Mouse (Mus musculus) E14TG2a.4 (cell line): ENCODE data around the gene Podxl2.

Source experiments
- CTCF ChIP-seq: conservative IDR thresholded peaks from 2 replicates; pipeline ENCODE4 v1.5.1; 2014; ENCODE audit warnings: low read length
- NANOG ChIP-seq: IDR thresholded peaks from 2 replicates; pipeline ENCODE4 v1.6.1; 2014; ENCODE audit warnings: borderline replicate concordance, low read length, mixed read lengths

DNA sequence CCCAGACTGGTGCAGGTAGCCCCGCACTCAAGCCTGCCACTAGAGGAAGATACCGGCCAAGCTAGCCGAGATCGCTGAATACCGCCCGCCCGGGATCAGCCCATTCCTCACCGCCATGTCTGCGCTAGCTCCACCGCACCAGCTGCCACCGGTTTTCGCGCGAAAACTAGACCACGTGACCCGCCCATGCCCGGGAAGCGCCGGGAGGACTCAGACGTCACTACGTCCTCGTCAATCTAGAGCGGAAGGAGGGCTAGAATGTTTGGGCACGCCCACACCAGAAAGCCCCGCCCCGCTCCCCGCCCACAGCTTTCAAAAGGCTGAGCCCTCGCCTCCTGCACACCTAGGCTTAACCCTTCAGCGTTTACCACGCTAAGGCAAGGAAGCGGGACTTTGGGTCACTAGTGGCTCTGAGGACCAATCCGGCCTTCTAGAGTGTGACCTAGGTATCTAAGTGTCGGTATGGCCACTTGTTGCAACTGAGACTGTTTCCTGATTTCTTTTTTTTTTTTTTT is 23.7 kb upstream of the Podxl2 start, which contains the start of gene Mcm2:
- TF ChIP-seq CTCF (no peak), NANOG (no peak)
